In the genomic region with DNA sequence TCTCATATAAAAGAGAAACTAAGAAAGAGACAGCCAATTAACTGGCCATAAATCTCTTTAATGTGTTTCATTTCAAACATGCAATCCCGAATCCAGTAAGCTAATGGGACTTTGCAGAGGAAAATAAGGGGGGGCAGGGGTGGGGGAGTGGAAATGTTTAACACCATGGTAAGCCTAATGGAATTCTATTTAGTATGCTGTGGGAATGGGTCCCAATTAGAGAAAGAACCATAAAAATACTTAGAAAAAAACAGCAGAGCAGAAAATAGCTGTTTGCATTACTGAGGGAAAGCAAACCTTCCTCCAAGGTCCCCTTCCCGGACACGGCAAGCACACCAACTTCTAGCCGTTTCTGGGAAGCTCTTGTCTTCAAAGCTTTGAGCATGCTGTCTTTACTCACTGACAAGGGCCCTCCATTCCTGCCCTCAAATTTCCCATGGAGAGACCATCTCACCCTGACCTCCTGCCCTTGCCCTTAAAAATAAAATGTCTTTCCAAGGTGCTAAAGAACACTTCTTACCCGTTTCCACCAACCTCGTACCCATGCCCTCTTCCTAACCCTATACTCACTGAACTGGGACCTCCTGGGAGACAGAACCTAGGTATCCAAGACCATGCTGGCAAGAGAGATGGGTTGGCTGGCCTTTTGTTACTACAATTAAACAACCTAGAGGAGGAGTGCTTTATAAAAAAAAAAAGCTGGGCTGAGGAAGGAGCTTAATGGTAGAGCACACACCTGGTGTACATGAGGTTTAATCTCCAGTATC, we compare ENCODE assay signal across 16 mouse cellular contexts. TPM values are rescaled to one million over a fixed set of nuclear protein-coding genes. Genes with fewer than 3 reads are reported as not detected.
A peak's percentile ranks its signal among the peaks of the same experiment; 100 is the strongest.
DNase-seq lines count a peak whose midpoint lies in the region; ATAC-seq and TF ChIP-seq lines count a peak whose summit lies in the region.
"Had no signal": no experiment of that assay in that cellular context is flagged by ENCODE, and none has a peak within 500 bp of the region (broad histone marks: within the 10 kb centered on the region; RNA-seq: fewer than 3 reads in every experiment).

No protein-coding gene starts in this region.

- H3K9ac ChIP-seq in forebrain, embryonic 12.5 days = no peak overlapping the region
- no peak overlapping the region for H3K9ac ChIP-seq in forebrain, postnatal 0 days
- no peak overlapping the region for H3K9ac ChIP-seq in midbrain, postnatal 0 days (replicated peaks; ENCODE audit: low read length, poor library complexity, severe bottlenecking)
- H3K9ac ChIP-seq in midbrain, embryonic 14.5 days (replicated peaks; ENCODE audit: low read length) = no peak overlapping the region
- no peak overlapping the region for H3K9ac ChIP-seq in kidney, embryonic 16.5 days (replicated peaks; ENCODE audit: low read length)
- H3K9ac ChIP-seq in neural tube, embryonic 15.5 days (replicated peaks) = no peak overlapping the region
- H3K9ac ChIP-seq: embryonic facial prominence, embryonic 15.5 days; heart, embryonic 13.5 days; liver, embryonic 12.5 days had no signal

- H3K36me3 ChIP-seq in forebrain, embryonic 12.5 days (replicated peaks) = no peaks in the 10 kb centered on the region
- no peaks in the 10 kb centered on the region for H3K36me3 ChIP-seq in forebrain, postnatal 0 days (ENCODE audit: insufficient read depth)
- H3K36me3 ChIP-seq in midbrain, postnatal 0 days (ENCODE audit: insufficient read depth, low read length) = no peaks in the 10 kb centered on the region
- no peaks in the 10 kb centered on the region for H3K36me3 ChIP-seq in midbrain, embryonic 14.5 days (ENCODE audit: control insufficient read depth, insufficient read depth, low read length)
- no peaks in the 10 kb centered on the region for H3K36me3 ChIP-seq in kidney, embryonic 16.5 days (ENCODE audit: insufficient read depth, low read length)
- no peaks in the 10 kb centered on the region for H3K36me3 ChIP-seq in neural tube, embryonic 15.5 days
- H3K36me3 ChIP-seq: embryonic facial prominence, embryonic 15.5 days; heart, embryonic 13.5 days; liver, embryonic 12.5 days had no signal

- DNase-seq in forebrain, postnatal 0 days = no peak
- peak; percentile 11 for DNase-seq in midbrain, postnatal 0 days (ENCODE audit: low spot score)
- no peak for DNase-seq in midbrain, embryonic 14.5 days
- DNase-seq in gastrocnemius, adult 18-20 months (ENCODE audit: low spot score) = no peak
- DNase-seq in cerebellum, adult 9-10 months = no peak
- DNase-seq: cerebellum, adult 11 months; thymus, postnatal 36 days had no signal

- H3K9me3 ChIP-seq in forebrain, embryonic 12.5 days = no peaks in the 10 kb centered on the region
- H3K9me3 ChIP-seq in forebrain, postnatal 0 days (ENCODE audit: low read length) = no peaks in the 10 kb centered on the region
- H3K9me3 ChIP-seq in midbrain, postnatal 0 days (ENCODE audit: low read length) = no peaks in the 10 kb centered on the region
- no peaks in the 10 kb centered on the region for H3K9me3 ChIP-seq in midbrain, embryonic 14.5 days (ENCODE audit: control insufficient read depth, low read length)
- H3K9me3 ChIP-seq in kidney, embryonic 16.5 days (ENCODE audit: low read length) = no peaks in the 10 kb centered on the region
- H3K9me3 ChIP-seq in neural tube, embryonic 15.5 days (replicated peaks) = no peaks in the 10 kb centered on the region
- H3K9me3 ChIP-seq: embryonic facial prominence, embryonic 15.5 days; heart, embryonic 13.5 days; liver, embryonic 12.5 days had no signal

- no peaks in the 10 kb centered on the region for H3K27me3 ChIP-seq in forebrain, embryonic 12.5 days
- H3K27me3 ChIP-seq in forebrain, postnatal 0 days (ENCODE audit: insufficient read depth, low read length) = no peaks in the 10 kb centered on the region
- H3K27me3 ChIP-seq in midbrain, postnatal 0 days (ENCODE audit: insufficient read depth, low read length) = no peaks in the 10 kb centered on the region
- H3K27me3 ChIP-seq in midbrain, embryonic 14.5 days (ENCODE audit: control insufficient read depth, insufficient read depth, low read length) = no peaks in the 10 kb centered on the region
- no peaks in the 10 kb centered on the region for H3K27me3 ChIP-seq in kidney, embryonic 16.5 days (ENCODE audit: insufficient read depth, low read length)
- H3K27me3 ChIP-seq in neural tube, embryonic 15.5 days (replicated peaks) = no peaks in the 10 kb centered on the region
- H3K27me3 ChIP-seq: embryonic facial prominence, embryonic 15.5 days; heart, embryonic 13.5 days; liver, embryonic 12.5 days had no signal

- WGBS in forebrain, embryonic 12.5 days = 51% methylated on average over 6 of the region's 6 CpGs
- WGBS in forebrain, postnatal 0 days = 28% methylated on average over 6 of the region's 6 CpGs
- 78% methylated on average over 6 of the region's 6 CpGs for WGBS in midbrain, postnatal 0 days
- WGBS in midbrain, embryonic 14.5 days = 81% methylated on average over 6 of the region's 6 CpGs
- 28% methylated on average over 6 of the region's 6 CpGs for WGBS in kidney, embryonic 16.5 days
- WGBS in neural tube, embryonic 15.5 days = 34% methylated on average over 6 of the region's 6 CpGs

- no peak for TF ChIP-seq CTCF in forebrain, postnatal 0 days (IDR thresholded peaks at IDR 0.05; ENCODE audit: low read depth)
- no peak for TF ChIP-seq CTCF in midbrain, postnatal 0 days (IDR thresholded peaks at IDR 0.05)

- H3K4me1 ChIP-seq in forebrain, embryonic 12.5 days = peaks cover 7% of the 10 kb centered on the region; the same call in 1 of the 2 replicates
- no peaks in the 10 kb centered on the region for H3K4me1 ChIP-seq in forebrain, postnatal 0 days (ENCODE audit: insufficient read depth)
- H3K4me1 ChIP-seq in midbrain, postnatal 0 days (ENCODE audit: insufficient read depth, low read length) = no peaks in the 10 kb centered on the region
- H3K4me1 ChIP-seq in midbrain, embryonic 14.5 days (ENCODE audit: control insufficient read depth, insufficient read depth, low read length) = no peaks in the 10 kb centered on the region
- peaks cover 11% of the 10 kb centered on the region for H3K4me1 ChIP-seq in kidney, embryonic 16.5 days (ENCODE audit: insufficient read depth, low read length)
- peaks cover 12% of the 10 kb centered on the region for H3K4me1 ChIP-seq in neural tube, embryonic 15.5 days
- H3K4me1 ChIP-seq: embryonic facial prominence, embryonic 15.5 days; heart, embryonic 13.5 days; liver, embryonic 12.5 days had no signal

- H3K27ac ChIP-seq in forebrain, embryonic 12.5 days = peak overlapping the region; percentile 19; the same call in 1 of the 2 replicates
- no peak overlapping the region for H3K27ac ChIP-seq in forebrain, postnatal 0 days (ENCODE audit: low read depth, low read length)
- no peak overlapping the region for H3K27ac ChIP-seq in midbrain, postnatal 0 days (ENCODE audit: low read depth, low read length)
- H3K27ac ChIP-seq in midbrain, embryonic 14.5 days (replicated peaks; ENCODE audit: low read depth, low read length) = no peak overlapping the region
- H3K27ac ChIP-seq in kidney, embryonic 16.5 days (ENCODE audit: low read length) = peak overlapping the region; percentile 49; the same call in 1 of the 2 replicates
- peak overlapping the region; percentile 58 for H3K27ac ChIP-seq in neural tube, embryonic 15.5 days (replicated peaks)
- H3K27ac ChIP-seq: embryonic facial prominence, embryonic 15.5 days; heart, embryonic 13.5 days; liver, embryonic 12.5 days had no signal

- peak; percentile 81; the same call in 1 of the 2 replicates for ATAC-seq in forebrain, embryonic 12.5 days (ENCODE audit: low FRiP score)
- no peak for ATAC-seq in forebrain, postnatal 0 days
- ATAC-seq in midbrain, postnatal 0 days (ENCODE audit: low FRiP score) = no peak
- ATAC-seq in midbrain, embryonic 14.5 days (ENCODE audit: low FRiP score, low TSS enrichment) = no peak
- ATAC-seq in kidney, embryonic 16.5 days (ENCODE audit: low FRiP score, low TSS enrichment) = peak; percentile 78
- peak; percentile 88 for ATAC-seq in neural tube, embryonic 15.5 days (ENCODE audit: low FRiP score)
- ATAC-seq: liver, embryonic 12.5 days had no signal

- no peak overlapping the region for H3K4me3 ChIP-seq in forebrain, embryonic 12.5 days (replicated peaks)
- H3K4me3 ChIP-seq in forebrain, postnatal 0 days (ENCODE audit: low read depth, low read length) = no peak overlapping the region
- H3K4me3 ChIP-seq in midbrain, postnatal 0 days (ENCODE audit: low read depth, low read length) = no peak overlapping the region
- no peak overlapping the region for H3K4me3 ChIP-seq in midbrain, embryonic 14.5 days (replicated peaks; ENCODE audit: low read depth, low read length)
- H3K4me3 ChIP-seq in kidney, embryonic 16.5 days (ENCODE audit: low read length) = no peak overlapping the region
- H3K4me3 ChIP-seq in neural tube, embryonic 15.5 days (replicated peaks) = no peak overlapping the region
- H3K4me3 ChIP-seq: embryonic facial prominence, embryonic 15.5 days; heart, embryonic 13.5 days; liver, embryonic 12.5 days had no signal

- H3K4me2 ChIP-seq in forebrain, embryonic 12.5 days = no peak overlapping the region
- no peak overlapping the region for H3K4me2 ChIP-seq in forebrain, postnatal 0 days (ENCODE audit: low read depth)
- no peak overlapping the region for H3K4me2 ChIP-seq in midbrain, postnatal 0 days (ENCODE audit: low read depth, low read length, poor library complexity, severe bottlenecking)
- H3K4me2 ChIP-seq in midbrain, embryonic 14.5 days (ENCODE audit: low read length) = no peak overlapping the region
- no peak overlapping the region for H3K4me2 ChIP-seq in kidney, embryonic 16.5 days (replicated peaks; ENCODE audit: low read depth, low read length)
- no peak overlapping the region for H3K4me2 ChIP-seq in neural tube, embryonic 15.5 days
- H3K4me2 ChIP-seq: embryonic facial prominence, embryonic 15.5 days; heart, embryonic 13.5 days; liver, embryonic 12.5 days had no signal

RNA-seq across cellular contexts. Expression of gene Col4a4, which starts 42.0 kb away (rescaled TPM):
- polyA plus RNA-seq in forebrain, embryonic 12.5 days (2016; fragmentation: Nextera tagmentation; extraction: Ambion mirVana) = 0.12 and 0.17 TPM in 2 replicates
- 0.29 and 0.38 TPM in 2 replicates for total RNA-seq in forebrain, postnatal 0 days (2014; rRNA removed)
- polyA plus RNA-seq in forebrain, postnatal 0 days (2015; fragmentation: Nextera tagmentation; extraction: Ambion mirVana) = 0.14 and 0.22 TPM in 2 replicates
- total RNA-seq in midbrain, postnatal 0 days (2014; rRNA removed) = 0.28 and 0.44 TPM in 2 replicates
- polyA plus RNA-seq in midbrain, postnatal 0 days (2015; fragmentation: Nextera tagmentation; extraction: Ambion mirVana) = 0.16 and 0.36 TPM in 2 replicates
- polyA plus RNA-seq in midbrain, embryonic 14.5 days (2014; fragmentation: Nextera tagmentation; extraction: Ambion mirVana) = 0.07 TPM in 2 replicates
- polyA plus RNA-seq in kidney, embryonic 16.5 days (2015; fragmentation: Nextera tagmentation; extraction: Ambion mirVana) = 4.3 and 4.9 TPM in 2 replicates
- 0.14 and 0.31 TPM in 2 replicates for polyA plus RNA-seq in neural tube, embryonic 15.5 days (2015; fragmentation: Nextera tagmentation; extraction: Ambion mirVana)
- total RNA-seq in gastrocnemius, adult 18-20 months (2021) = 1 to 10 TPM; 1.0 to 1.3 TPM
- total RNA-seq: hematopoietic stem cell, adult 5-6 weeks; megakaryocyte, adult 5-6 weeks had no signal

RNA-seq across cellular contexts. Expression of gene Col4a3, which starts 42.1 kb away (rescaled TPM):
- 0.12 and 0.23 TPM in 2 replicates for polyA plus RNA-seq in forebrain, embryonic 12.5 days (2016; fragmentation: Nextera tagmentation; extraction: Ambion mirVana)
- total RNA-seq in forebrain, postnatal 0 days (2014; rRNA removed) = 0.57 and 0.69 TPM in 2 replicates
- 0.16 and 0.27 TPM in 2 replicates for polyA plus RNA-seq in forebrain, postnatal 0 days (2015; fragmentation: Nextera tagmentation; extraction: Ambion mirVana)
- 0.27 and 0.38 TPM in 2 replicates for total RNA-seq in midbrain, postnatal 0 days (2014; rRNA removed)
- 0.16 and 0.35 TPM in 2 replicates for polyA plus RNA-seq in midbrain, postnatal 0 days (2015; fragmentation: Nextera tagmentation; extraction: Ambion mirVana)
- polyA plus RNA-seq in midbrain, embryonic 14.5 days (2014; fragmentation: Nextera tagmentation; extraction: Ambion mirVana) = 0.08 and 0.14 TPM in 2 replicates
- 4.1 and 4.8 TPM in 2 replicates for polyA plus RNA-seq in kidney, embryonic 16.5 days (2015; fragmentation: Nextera tagmentation; extraction: Ambion mirVana)
- 0.18 and 0.33 TPM in 2 replicates for polyA plus RNA-seq in neural tube, embryonic 15.5 days (2015; fragmentation: Nextera tagmentation; extraction: Ambion mirVana)
- total RNA-seq in gastrocnemius, adult 18-20 months (2021) = under 1 TPM; 0.50 to 0.59 TPM
- total RNA-seq: common myeloid progenitor, adult 5-6 weeks; hematopoietic stem cell, adult 5-6 weeks; megakaryocyte, adult 5-6 weeks had no signal

Comparison
In these comparisons a context has a peak if more than half of its experiments do, and no peak if none do; other contexts are left out.
1. ATAC-seq: peak in forebrain, embryonic 12.5 days (single experiment), kidney, embryonic 16.5 days (single experiment) and neural tube, embryonic 15.5 days (single experiment); none in forebrain, postnatal 0 days (single experiment), midbrain, postnatal 0 days (single experiment) and midbrain, embryonic 14.5 days (single experiment).
2. H3K27ac ChIP-seq: peak in forebrain, embryonic 12.5 days (single experiment), kidney, embryonic 16.5 days (single experiment) and neural tube, embryonic 15.5 days (single experiment); none in forebrain, postnatal 0 days (single experiment), midbrain, postnatal 0 days (single experiment) and midbrain, embryonic 14.5 days (single experiment).